Mouse (Mus musculus): Measurements from ENCODE around the gene Rab11fip2.

- TF ChIP-seq CTCF (conservative IDR thresholded peaks at IDR 0.05; ENCODE audit: low read length) (no peak), NANOG (IDR thresholded peaks at IDR 0.05; ENCODE audit: borderline replicate concordance, low read length) (no peak)
These were observed 38.1 kb upstream of the Rab11fip2 start for GRCm38 (mm10) chr19:59981588-59981987.

All from E14TG2a.4 (cell line).